ENCODE assay signal across 15 mouse cellular contexts in the genomic region with DNA sequence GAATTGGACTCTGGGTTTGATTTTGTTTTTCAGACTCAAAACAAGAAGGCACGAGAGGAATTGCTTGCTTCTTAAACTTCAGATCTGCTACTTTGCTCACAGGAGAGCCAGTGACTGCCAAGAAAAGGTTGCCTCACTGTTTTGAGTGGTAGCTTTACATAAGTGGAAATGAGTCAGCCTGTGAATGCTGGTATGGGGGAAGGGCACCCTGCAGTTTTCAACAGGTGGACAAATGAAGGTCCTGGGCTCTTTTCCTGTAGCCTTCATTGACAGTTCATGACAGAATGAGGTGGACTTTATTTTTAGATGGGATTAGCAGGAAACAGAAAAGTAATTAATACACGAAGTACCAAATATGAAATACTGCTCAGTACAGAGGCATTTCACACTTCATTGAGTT. TPM values are rescaled to one million over a fixed set of nuclear protein-coding genes. Genes with fewer than 3 reads are reported as not detected.
DNase-seq lines count a peak whose midpoint lies in the region; ATAC-seq and TF ChIP-seq lines count a peak whose summit lies in the region.
"Had no signal": no experiment of that assay in that cellular context is flagged by ENCODE, and none has a peak within 500 bp of the region (broad histone marks: within the 10 kb centered on the region; RNA-seq: fewer than 3 reads in every experiment).

No protein-coding gene starts in this region.

- H3K4me2 ChIP-seq in hindbrain, postnatal 0 days (ENCODE audit: low read depth, low read length), result no peak overlapping the region
- no peak overlapping the region for H3K4me2 ChIP-seq in hindbrain, embryonic 16.5 days (ENCODE audit: low read length)
- H3K4me2 ChIP-seq in midbrain, embryonic 16.5 days (ENCODE audit: low read length), result no peak overlapping the region
- H3K4me2 ChIP-seq: hindbrain, embryonic 12.5 days; liver, embryonic 11.5 days; neural tube, embryonic 13.5 days had no signal

- no peak overlapping the region for H3K27ac ChIP-seq in hindbrain, postnatal 0 days
- H3K27ac ChIP-seq in hindbrain, embryonic 16.5 days (ENCODE audit: low read depth, low read length), result no peak overlapping the region
- no peak overlapping the region for H3K27ac ChIP-seq in midbrain, embryonic 16.5 days (ENCODE audit: low read length)
- H3K27ac ChIP-seq: hindbrain, embryonic 12.5 days; neural tube, embryonic 13.5 days had no signal

- no peaks in the 10 kb centered on the region for H3K36me3 ChIP-seq in hindbrain, postnatal 0 days (ENCODE audit: insufficient read depth, low read length)
- no peaks in the 10 kb centered on the region for H3K36me3 ChIP-seq in hindbrain, embryonic 16.5 days (ENCODE audit: control insufficient read depth, insufficient read depth, low read length)
- H3K36me3 ChIP-seq in midbrain, embryonic 16.5 days (ENCODE audit: control insufficient read depth, insufficient read depth, low read length), result no peaks in the 10 kb centered on the region
- H3K36me3 ChIP-seq: hindbrain, embryonic 12.5 days; neural tube, embryonic 13.5 days had no signal

- H3K9ac ChIP-seq in hindbrain, postnatal 0 days (replicated peaks; ENCODE audit: low read length), result no peak overlapping the region
- H3K9ac ChIP-seq in hindbrain, embryonic 16.5 days (ENCODE audit: low read depth, low read length), result no peak overlapping the region
- H3K9ac ChIP-seq in midbrain, embryonic 16.5 days (ENCODE audit: low read depth, low read length), result no peak overlapping the region
- H3K9ac ChIP-seq: hindbrain, embryonic 12.5 days; neural tube, embryonic 13.5 days had no signal

- no peak for TF ChIP-seq CTCF in hindbrain, postnatal 0 days (IDR thresholded peaks at IDR 0.05; ENCODE audit: low read depth)

- H3K9me3 ChIP-seq in hindbrain, postnatal 0 days (ENCODE audit: low read length), result no peaks in the 10 kb centered on the region
- H3K9me3 ChIP-seq in hindbrain, embryonic 16.5 days (ENCODE audit: control insufficient read depth, low read length), result no peaks in the 10 kb centered on the region
- no peaks in the 10 kb centered on the region for H3K9me3 ChIP-seq in midbrain, embryonic 16.5 days (replicated peaks; ENCODE audit: control insufficient read depth, low read length, poor library complexity, severe bottlenecking)
- H3K9me3 ChIP-seq: hindbrain, embryonic 12.5 days had no signal

- 49% methylated on average over 2 of the region's 2 CpGs for WGBS in hindbrain, postnatal 0 days
- 56% methylated on average over 2 of the region's 2 CpGs for WGBS in hindbrain, embryonic 16.5 days
- WGBS in midbrain, embryonic 16.5 days, result 58% methylated on average over 2 of the region's 2 CpGs

- no peaks in the 10 kb centered on the region for H3K27me3 ChIP-seq in hindbrain, postnatal 0 days (ENCODE audit: insufficient read depth, low read length)
- H3K27me3 ChIP-seq in hindbrain, embryonic 16.5 days (replicated peaks; ENCODE audit: control insufficient read depth, insufficient read depth, low read length), result no peaks in the 10 kb centered on the region
- H3K27me3 ChIP-seq in midbrain, embryonic 16.5 days (ENCODE audit: control insufficient read depth, insufficient read depth, low read depth, low read length), result no peaks in the 10 kb centered on the region
- H3K27me3 ChIP-seq: hindbrain, embryonic 12.5 days; neural tube, embryonic 13.5 days had no signal

- peak; percentile 27 to 42 for DNase-seq in cerebellum, postnatal 10 days
- no peak for DNase-seq in cerebellum, adult 8-10 months
- peak; percentile 14 for DNase-seq in hindbrain, postnatal 0 days (ENCODE audit: low spot score)
- peak; percentile 33 for DNase-seq in retina, embryonic 14.5 days (ENCODE audit: low spot score)
- no peak for DNase-seq in cerebellum, postnatal 4 days (ENCODE audit: low spot score in 2 of 2)
- DNase-seq: gastrocnemius, postnatal 14 days had no signal

- H3K4me1 ChIP-seq in hindbrain, postnatal 0 days (ENCODE audit: insufficient read depth, low read length), result no peaks in the 10 kb centered on the region
- no peaks in the 10 kb centered on the region for H3K4me1 ChIP-seq in hindbrain, embryonic 16.5 days (ENCODE audit: control insufficient read depth, insufficient read depth, low read depth, low read length)
- no peaks in the 10 kb centered on the region for H3K4me1 ChIP-seq in midbrain, embryonic 16.5 days (ENCODE audit: control insufficient read depth, insufficient read depth, low read length)
- H3K4me1 ChIP-seq: hindbrain, embryonic 12.5 days; neural tube, embryonic 13.5 days had no signal

- no peak overlapping the region for H3K4me3 ChIP-seq in hindbrain, postnatal 0 days (ENCODE audit: low read length)
- no peak overlapping the region for H3K4me3 ChIP-seq in hindbrain, embryonic 16.5 days (ENCODE audit: low read length)
- no peak overlapping the region for H3K4me3 ChIP-seq in midbrain, embryonic 16.5 days (ENCODE audit: low read depth, low read length)
- H3K4me3 ChIP-seq: hindbrain, embryonic 12.5 days; neural tube, embryonic 13.5 days had no signal

- ATAC-seq in hindbrain, postnatal 0 days, result no peak
- no peak for ATAC-seq in hindbrain, embryonic 16.5 days
- peak; percentile 54; the same call in 1 of the 2 replicates for ATAC-seq in granulocyte monocyte progenitor cell, adult 5-6 weeks (replicated peaks; ENCODE audit: poor library complexity, severe bottlenecking)
- no peak for ATAC-seq in midbrain, embryonic 16.5 days

RNA-seq across cellular contexts. Expression of gene Naa11, which starts 29.6 kb away (rescaled TPM):
- total RNA-seq in hindbrain, postnatal 0 days (2014; rRNA removed), result not detected in 2 replicates
- polyA plus RNA-seq in hindbrain, postnatal 0 days (2015; fragmentation: Nextera tagmentation; extraction: Ambion mirVana), result 0.05 TPM in 1 of 2 replicates, not detected in the other
- polyA plus RNA-seq in hindbrain, embryonic 16.5 days (2015; fragmentation: Nextera tagmentation; extraction: Ambion mirVana), result not detected in 2 replicates
- total RNA-seq in granulocyte monocyte progenitor cell, adult 5-6 weeks (2014; fragmentation: Nextera tagmentation), result not detected in 2 replicates
- not detected in 2 replicates for total RNA-seq in granulocyte monocyte progenitor cell, adult 5-6 weeks (2017)
- polyA plus RNA-seq in midbrain, embryonic 16.5 days (2015; fragmentation: Nextera tagmentation; extraction: Ambion mirVana), result 0.05 and 0.11 TPM in 2 replicates
- total RNA-seq: common myeloid progenitor, adult 5-6 weeks; gastrocnemius, postnatal 14 days; layer of hippocampus, postnatal 14 days had no signal
- polyA plus RNA-seq: hindbrain, embryonic 12.5 days; kidney, embryonic 14.5 days; liver, embryonic 11.5 days; neural tube, embryonic 13.5 days had no signal

Comparison
In these comparisons a context has a peak if more than half of its experiments do, and no peak if none do; other contexts are left out.
1. DNase-seq: peak in cerebellum, postnatal 10 days (2 of 2), hindbrain, postnatal 0 days (single experiment) and retina, embryonic 14.5 days (single experiment); none in cerebellum, adult 8-10 months (single experiment) and cerebellum, postnatal 4 days (0 of 2).